Mouse (Mus musculus): ENCODE data around the gene Hmgb4. TPM values are rescaled to one million over a fixed set of nuclear protein-coding genes. Genes with fewer than 3 reads are reported as not detected.

The Hmgb4 gene
- polyA plus RNA-seq, 1 experiment from 2014 or later = not detected

GRCm38 (mm10) chr4:128241075-128241853, 19.5 kb downstream of the Hmgb4 start:
- Histone ChIP-seq H3K4me1 (replicated peaks; ENCODE audit: control insufficient read depth, insufficient read depth, low read length) (peaks cover 12% of the 10 kb centered on the region), H3K27ac (ENCODE audit: low read length) (no peak overlapping the region), H3K9ac (replicated peaks; ENCODE audit: low read depth, low read length) (no peak overlapping the region), H3K9me3 (ENCODE audit: control insufficient read depth, low read length) (no peaks in the 10 kb centered on the region), H3K27me3 (replicated peaks; ENCODE audit: control insufficient read depth, insufficient read depth, low read length) (no peaks in the 10 kb centered on the region), H3K4me3 (replicated peaks; ENCODE audit: low read length) (no peak overlapping the region), H3K36me3 (ENCODE audit: control insufficient read depth, insufficient read depth) (no peaks in the 10 kb centered on the region), H3K4me2 (ENCODE audit: low read length) (no peak overlapping the region)
- WGBS = 9% methylated on average over 19 of the region's 19 CpGs
- ATAC-seq = no peak

GRCm38 (mm10) chr4:128239113-128239512, 21.6 kb downstream of the Hmgb4 start:
- H3K4me3 ChIP-seq (replicated peaks; ENCODE audit: low read length) = no peak overlapping the region
- H3K9me3 ChIP-seq (ENCODE audit: control insufficient read depth, low read length) = no peaks in the 10 kb centered on the region
- H3K36me3 ChIP-seq (ENCODE audit: control insufficient read depth, insufficient read depth) = no peaks in the 10 kb centered on the region
- no peaks in the 10 kb centered on the region for H3K27me3 ChIP-seq (replicated peaks; ENCODE audit: control insufficient read depth, insufficient read depth, low read length)
- no peak overlapping the region for H3K27ac ChIP-seq (ENCODE audit: low read length)
- H3K9ac ChIP-seq (replicated peaks; ENCODE audit: low read depth, low read length) = no peak overlapping the region
- 60% methylated on average over 1 of the region's 1 CpGs for WGBS
- no peak overlapping the region for H3K4me2 ChIP-seq (ENCODE audit: low read length)
- no peak for ATAC-seq
- H3K4me1 ChIP-seq (replicated peaks; ENCODE audit: control insufficient read depth, insufficient read depth, low read length) = peaks cover 12% of the 10 kb centered on the region

- Histone ChIP-seq H3K4me2 (ENCODE audit: low read length) (no peak overlapping the region), H3K36me3 (ENCODE audit: control insufficient read depth, insufficient read depth) (no peaks in the 10 kb centered on the region), H3K4me1 (replicated peaks; ENCODE audit: control insufficient read depth, insufficient read depth, low read length) (peaks cover under 1% of the 10 kb centered on the region; the same call in 1 of the 2 replicates), H3K4me3 (replicated peaks; ENCODE audit: low read length) (no peak overlapping the region), H3K9me3 (ENCODE audit: control insufficient read depth, low read length) (no peaks in the 10 kb centered on the region), H3K27me3 (replicated peaks; ENCODE audit: control insufficient read depth, insufficient read depth, low read length) (no peaks in the 10 kb centered on the region), H3K9ac (replicated peaks; ENCODE audit: low read depth, low read length) (no peak overlapping the region), H3K27ac (ENCODE audit: low read length) (no peak overlapping the region)
- ATAC-seq = peak; percentile 26; the same call in 1 of the 2 replicates
- 46% methylated on average over 13 of the region's 13 CpGs for WGBS
Observed at GRCm38 (mm10) chr4:128233458-128233857, 27.3 kb downstream of the Hmgb4 start.

- H3K4me3 ChIP-seq (replicated peaks; ENCODE audit: low read length) = no peak overlapping the region
- no peak overlapping the region for H3K27ac ChIP-seq (ENCODE audit: low read length)
- no peaks in the 10 kb centered on the region for H3K36me3 ChIP-seq (ENCODE audit: control insufficient read depth, insufficient read depth)
- WGBS = 36% methylated on average over 13 of the region's 13 CpGs
- no peak for ATAC-seq
- no peaks in the 10 kb centered on the region for H3K27me3 ChIP-seq (replicated peaks; ENCODE audit: control insufficient read depth, insufficient read depth, low read length)
- no peak overlapping the region for H3K9ac ChIP-seq (replicated peaks; ENCODE audit: low read depth, low read length)
- H3K4me2 ChIP-seq (ENCODE audit: low read length) = no peak overlapping the region
- H3K9me3 ChIP-seq (ENCODE audit: control insufficient read depth, low read length) = no peaks in the 10 kb centered on the region
- H3K4me1 ChIP-seq (replicated peaks; ENCODE audit: control insufficient read depth, insufficient read depth, low read length) = peaks cover 8% of the 10 kb centered on the region; the same call in 1 of the 2 replicates
Observed at GRCm38 (mm10) chr4:128227377-128228316, 33.1 kb downstream of the Hmgb4 start.

GRCm38 (mm10) chr4:128224453-128224852, 36.3 kb downstream of the Hmgb4 start:
- 73% methylated on average over 6 of the region's 6 CpGs for WGBS
- Histone ChIP-seq H3K9ac (replicated peaks; ENCODE audit: low read depth, low read length) (no peak overlapping the region), H3K27me3 (replicated peaks; ENCODE audit: control insufficient read depth, insufficient read depth, low read length) (no peaks in the 10 kb centered on the region), H3K4me1 (replicated peaks; ENCODE audit: control insufficient read depth, insufficient read depth, low read length) (peaks cover 8% of the 10 kb centered on the region; the same call in 1 of the 2 replicates), H3K9me3 (ENCODE audit: control insufficient read depth, low read length) (no peaks in the 10 kb centered on the region), H3K36me3 (ENCODE audit: control insufficient read depth, insufficient read depth) (no peaks in the 10 kb centered on the region), H3K27ac (ENCODE audit: low read length) (no peak overlapping the region), H3K4me3 (replicated peaks; ENCODE audit: low read length) (no peak overlapping the region), H3K4me2 (ENCODE audit: low read length) (no peak overlapping the region)
- no peak for ATAC-seq

DNA sequence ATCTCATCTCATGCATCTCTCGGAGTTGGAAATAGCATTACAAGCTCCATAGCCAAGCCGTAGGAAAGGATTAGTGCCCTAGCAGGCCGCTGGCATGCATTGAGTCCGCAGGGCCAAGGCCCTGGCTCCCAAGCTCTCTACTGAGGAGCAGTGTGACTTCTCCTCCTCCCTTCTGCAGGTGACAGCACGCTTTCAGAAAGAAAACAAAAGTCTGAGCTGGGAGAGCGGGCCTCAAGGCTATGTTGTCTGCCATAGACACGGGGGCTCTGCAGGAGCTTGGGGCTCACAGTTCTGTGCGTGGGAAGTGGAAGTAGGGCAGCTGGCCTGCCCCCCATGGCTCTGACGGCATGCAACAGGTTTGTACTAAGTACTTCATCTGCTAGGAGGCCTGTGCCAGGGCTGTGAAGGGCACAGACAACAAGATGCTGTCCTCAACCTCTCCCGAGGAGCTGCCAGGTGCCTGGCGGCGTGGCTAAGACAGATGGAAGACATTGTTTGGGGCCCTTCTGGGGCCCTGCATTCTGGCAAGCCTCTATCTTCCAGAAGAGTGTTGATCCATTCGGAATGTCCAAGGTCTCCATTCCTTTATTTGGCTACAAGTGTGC, 42.7 kb downstream of the Hmgb4 start:
- no peaks in the 10 kb centered on the region for H3K9me3 ChIP-seq (ENCODE audit: control insufficient read depth, low read length)
- H3K9ac ChIP-seq (replicated peaks; ENCODE audit: low read depth, low read length) = no peak overlapping the region
- ATAC-seq = no peak
- H3K27ac ChIP-seq (ENCODE audit: low read length) = no peak overlapping the region
- H3K27me3 ChIP-seq (replicated peaks; ENCODE audit: control insufficient read depth, insufficient read depth, low read length) = no peaks in the 10 kb centered on the region
- H3K36me3 ChIP-seq (ENCODE audit: control insufficient read depth, insufficient read depth) = no peaks in the 10 kb centered on the region
- H3K4me1 ChIP-seq (replicated peaks; ENCODE audit: control insufficient read depth, insufficient read depth, low read length) = no peaks in the 10 kb centered on the region
- H3K4me3 ChIP-seq (replicated peaks; ENCODE audit: low read length) = no peak overlapping the region
- WGBS = 70% methylated on average over 13 of the region's 13 CpGs
- H3K4me2 ChIP-seq (ENCODE audit: low read length) = no peak overlapping the region

All from forebrain, embryonic 16.5 days (tissue).